Mouse (Mus musculus): ENCODE data around the gene Agtpbp1. TPM values are rescaled to one million over a fixed set of nuclear protein-coding genes. Genes with fewer than 3 reads are reported as not detected.
"Not testable (repeated sequence)": the region's sequence is repeated elsewhere in the genome, so short reads cannot be mapped to it uniquely, and the experiment has no call there.

The Agtpbp1 gene
- polyA plus RNA-seq, 1 experiment from 2014 or later = 9.4 TPM

DNA sequence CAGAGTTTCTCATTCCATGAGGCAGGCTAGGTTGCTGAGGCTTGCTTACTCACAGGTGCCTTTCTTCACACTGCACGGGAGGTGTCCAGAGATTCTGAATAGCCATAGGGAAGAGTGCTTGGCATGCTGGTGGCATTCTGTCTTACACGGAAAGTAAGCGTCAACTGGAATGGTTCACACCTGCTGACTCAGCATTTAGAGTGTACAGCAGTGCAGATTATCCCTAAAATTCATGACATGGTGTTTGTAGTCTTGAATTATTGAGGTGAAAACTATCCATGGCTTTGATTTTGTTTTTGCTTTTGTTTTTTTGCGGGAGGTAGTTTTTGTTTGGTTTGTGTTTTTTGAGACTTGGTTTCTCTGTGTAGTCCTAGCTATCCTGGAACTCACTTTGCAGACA is 24.9 kb upstream of the Agtpbp1 start:
- peak overlapping the region; percentile 88 for H3K27ac ChIP-seq (replicated peaks)

DNA sequence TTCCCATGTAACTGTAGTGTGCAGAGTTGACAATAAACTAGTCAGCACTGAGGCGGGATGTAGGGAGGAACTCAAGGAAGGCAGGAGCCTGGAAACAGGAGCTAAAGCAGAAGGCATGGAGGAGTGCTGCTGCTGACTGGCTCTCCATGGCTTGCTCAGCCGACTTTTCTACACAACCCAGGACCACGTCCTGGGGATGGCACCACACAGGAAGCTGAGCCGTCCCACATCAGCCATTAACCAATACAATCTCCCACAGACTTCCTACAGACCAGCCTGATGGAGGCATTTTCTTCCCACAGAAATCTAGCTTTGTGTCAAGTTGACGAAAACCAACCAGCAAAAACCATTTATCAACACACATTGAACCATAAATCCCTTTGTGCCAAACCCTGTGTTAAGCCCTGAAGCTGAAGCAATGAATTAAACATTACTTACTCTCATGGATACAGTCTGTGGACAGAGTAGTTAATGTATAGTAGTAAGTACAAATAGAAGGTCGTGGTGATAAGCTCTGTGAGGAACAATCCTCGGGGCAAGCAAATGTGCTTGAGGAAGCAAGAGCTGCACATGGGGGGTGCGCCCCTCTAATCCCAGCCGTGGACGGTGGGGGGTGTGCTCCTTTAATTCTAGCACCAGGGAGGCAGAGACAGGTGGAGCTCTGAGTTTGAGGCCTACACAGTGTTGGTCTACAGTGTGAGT is 20.3 kb upstream of the Agtpbp1 start:
- ATAC-seq (ENCODE audit: extremely low read depth, insufficient number of reproducible peaks, low FRiP score, low TSS enrichment) = no peak
- Histone ChIP-seq H3K27me3 (replicated peaks) (no peaks in the 10 kb centered on the region), H3K9ac (no peak overlapping the region), H3K4me2 (no peak overlapping the region), H3K9me3 (no peaks in the 10 kb centered on the region), H3K4me1 (peaks cover 8% of the 10 kb centered on the region), H3K27ac (replicated peaks) (no peak overlapping the region), H3K36me3 (peaks cover 95% of the 10 kb centered on the region), H3K4me3 (no peak overlapping the region)
- 78% methylated on average over 10 of the region's 10 CpGs for WGBS

More for the DNA sequence above, 24.9 kb upstream of the Agtpbp1 start:
- Histone ChIP-seq H3K4me3 (no peak overlapping the region), H3K27me3 (replicated peaks) (no peaks in the 10 kb centered on the region), H3K36me3 (peaks cover 93% of the 10 kb centered on the region), H3K9me3 (no peaks in the 10 kb centered on the region), H3K9ac (no peak overlapping the region), H3K4me1 (peaks cover 15% of the 10 kb centered on the region), H3K4me2 (no peak overlapping the region)
- no peak for ATAC-seq (ENCODE audit: extremely low read depth, insufficient number of reproducible peaks, low FRiP score, low TSS enrichment)
- WGBS = 86% methylated on average over 4 of the region's 4 CpGs

DNA sequence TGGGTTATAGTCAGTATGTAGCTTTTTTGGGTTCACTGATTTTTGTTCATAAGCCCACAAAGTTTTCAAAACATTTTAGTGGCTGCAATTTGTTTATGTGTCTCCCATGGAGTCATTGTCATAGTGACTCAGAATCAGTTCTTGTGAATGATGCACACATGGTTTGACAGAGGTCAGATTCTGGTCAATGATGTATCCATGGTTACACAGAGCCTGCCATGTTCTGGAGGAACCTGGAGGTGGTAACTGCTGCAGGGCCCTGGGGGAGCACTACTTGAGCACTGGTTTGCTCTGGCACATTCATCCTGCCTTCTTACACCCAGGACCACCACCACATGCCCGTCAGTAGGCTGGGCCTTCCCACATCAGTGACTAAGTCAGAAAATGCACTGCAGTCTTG is 19.5 kb upstream of the Agtpbp1 start:
- Histone ChIP-seq H3K27me3 (replicated peaks) (no peaks in the 10 kb centered on the region), H3K4me3 (no peak overlapping the region), H3K4me1 (0 out of 2 replicates have a peak, but pooled peaks cover under 1% of the 10 kb centered on the region), H3K4me2 (no peak overlapping the region), H3K27ac (replicated peaks) (no peak overlapping the region), H3K36me3 (peaks cover 97% of the 10 kb centered on the region), H3K9ac (no peak overlapping the region), H3K9me3 (no peaks in the 10 kb centered on the region)
- 91% methylated on average over 1 of the region's 1 CpGs for WGBS
- no peak for ATAC-seq (ENCODE audit: extremely low read depth, insufficient number of reproducible peaks, low FRiP score, low TSS enrichment)

DNA sequence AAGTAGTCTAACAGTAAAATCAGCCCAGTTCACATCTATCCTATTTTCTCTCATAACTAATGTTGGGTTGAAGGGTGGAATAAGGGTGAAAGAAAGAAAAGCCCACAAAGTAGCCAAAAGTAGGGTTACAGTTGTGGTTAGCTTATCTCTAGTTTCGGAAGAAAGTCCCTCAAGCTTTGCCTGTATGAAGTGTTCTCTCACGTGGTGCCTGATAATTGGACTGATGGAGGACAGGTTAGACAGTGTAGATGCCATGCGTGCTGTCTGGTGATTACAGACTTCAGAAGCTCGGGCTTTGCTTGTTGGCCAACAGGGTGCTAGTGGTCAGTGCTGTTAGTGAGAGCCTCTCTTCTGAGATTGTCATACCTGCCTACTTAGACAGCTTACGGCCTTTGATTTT is 18.1 kb upstream of the Agtpbp1 start:
- 84% methylated on average over 5 of the region's 5 CpGs for WGBS
- H3K9me3 ChIP-seq = no peaks in the 10 kb centered on the region
- H3K4me3 ChIP-seq = no peak overlapping the region
- no peaks in the 10 kb centered on the region for H3K27me3 ChIP-seq (replicated peaks)
- no peak overlapping the region for H3K9ac ChIP-seq
- H3K4me1 ChIP-seq = no peaks in the 10 kb centered on the region
- no peak overlapping the region for H3K27ac ChIP-seq (replicated peaks)
- H3K4me2 ChIP-seq = no peak overlapping the region
- H3K36me3 ChIP-seq = peaks cover 94% of the 10 kb centered on the region
- no peak for ATAC-seq (ENCODE audit: extremely low read depth, insufficient number of reproducible peaks, low FRiP score, low TSS enrichment)

DNA sequence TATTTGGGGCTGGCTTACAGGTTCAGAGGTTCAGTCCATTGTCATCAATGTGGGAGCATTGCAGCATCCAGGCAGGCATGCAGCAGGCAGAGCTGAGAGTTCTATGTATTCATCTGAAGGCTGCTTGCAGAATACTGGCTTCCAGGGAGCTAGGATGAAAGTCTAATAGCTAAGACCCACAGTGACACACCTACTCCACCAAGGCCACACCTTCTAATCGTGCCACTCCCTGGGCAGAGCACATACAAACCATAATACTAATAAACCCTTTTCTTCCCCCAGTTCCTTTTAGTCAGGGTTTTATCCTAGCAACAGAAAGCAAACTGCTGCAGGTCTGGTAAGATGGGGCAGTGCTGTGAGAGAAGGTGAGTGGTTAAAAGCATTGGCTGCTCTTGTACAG is 7.6 kb upstream of the Agtpbp1 start:
- Histone ChIP-seq H3K36me3 (peaks cover 94% of the 10 kb centered on the region), H3K27me3 (replicated peaks) (no peaks in the 10 kb centered on the region), H3K9ac (no peak overlapping the region), H3K4me1 (peaks cover 12% of the 10 kb centered on the region), H3K4me3 (no peak overlapping the region), H3K9me3 (no peaks in the 10 kb centered on the region), H3K4me2 (no peak overlapping the region), H3K27ac (replicated peaks) (no peak overlapping the region)
- WGBS = 88% methylated on average over 1 of the region's 1 CpGs
- ATAC-seq (ENCODE audit: extremely low read depth, insufficient number of reproducible peaks, low FRiP score, low TSS enrichment) = no peak

DNA sequence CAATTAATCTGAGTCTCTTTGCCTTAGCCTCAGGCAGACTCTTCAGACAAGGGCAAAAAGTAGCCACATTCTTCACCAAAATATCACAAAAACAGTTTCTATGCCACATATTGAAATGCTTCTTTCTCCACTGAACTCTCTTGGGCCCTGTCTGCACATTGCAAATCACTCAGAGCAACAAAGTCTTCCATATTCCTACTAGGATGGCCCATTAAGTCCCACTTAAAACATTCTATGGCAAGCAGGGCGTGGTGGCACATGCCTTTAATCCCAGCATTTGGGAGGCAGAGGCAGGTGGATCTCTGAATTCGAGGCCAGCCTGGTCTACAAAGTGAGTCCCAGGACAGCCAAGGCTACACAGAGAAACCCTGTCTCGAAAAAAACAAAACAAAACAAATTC is 7.0 kb upstream of the Agtpbp1 start:
- H3K27me3 ChIP-seq (replicated peaks); ATAC-seq (ENCODE audit: extremely low read depth, insufficient number of reproducible peaks, low FRiP score, low TSS enrichment); H3K9ac ChIP-seq; H3K9me3 ChIP-seq; H3K27ac ChIP-seq (replicated peaks); H3K4me2 ChIP-seq; H3K4me3 ChIP-seq: not testable (repeated sequence)
- H3K4me1 ChIP-seq = peaks cover 18% of the 10 kb centered on the region
- 93% methylated on average over 3 of the region's 3 CpGs for WGBS
- peaks cover 95% of the 10 kb centered on the region for H3K36me3 ChIP-seq

DNA sequence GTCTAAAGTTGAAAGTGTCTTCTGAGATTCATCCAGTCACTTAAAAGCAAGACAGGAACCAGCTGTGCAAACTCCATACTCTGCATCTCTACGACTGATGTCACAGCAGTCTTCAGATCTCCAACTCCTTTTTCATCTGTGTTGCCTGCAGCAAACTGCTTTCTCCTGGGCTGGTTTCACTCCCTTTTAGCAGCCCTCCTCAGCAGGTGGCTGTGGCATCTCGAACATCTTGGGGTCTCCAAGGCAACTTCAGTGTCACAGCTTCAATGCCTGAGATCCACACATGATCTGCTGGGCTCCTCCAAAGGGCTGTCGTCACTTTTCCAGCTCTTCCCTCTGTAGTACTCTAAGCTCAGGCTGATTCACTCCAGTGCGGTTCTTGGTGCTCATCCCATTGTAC is 5.7 kb upstream of the Agtpbp1 start:
- peaks cover 30% of the 10 kb centered on the region for H3K4me1 ChIP-seq
- no peak for ATAC-seq (ENCODE audit: extremely low read depth, insufficient number of reproducible peaks, low FRiP score, low TSS enrichment)
- no peak overlapping the region for H3K4me2 ChIP-seq

DNA sequence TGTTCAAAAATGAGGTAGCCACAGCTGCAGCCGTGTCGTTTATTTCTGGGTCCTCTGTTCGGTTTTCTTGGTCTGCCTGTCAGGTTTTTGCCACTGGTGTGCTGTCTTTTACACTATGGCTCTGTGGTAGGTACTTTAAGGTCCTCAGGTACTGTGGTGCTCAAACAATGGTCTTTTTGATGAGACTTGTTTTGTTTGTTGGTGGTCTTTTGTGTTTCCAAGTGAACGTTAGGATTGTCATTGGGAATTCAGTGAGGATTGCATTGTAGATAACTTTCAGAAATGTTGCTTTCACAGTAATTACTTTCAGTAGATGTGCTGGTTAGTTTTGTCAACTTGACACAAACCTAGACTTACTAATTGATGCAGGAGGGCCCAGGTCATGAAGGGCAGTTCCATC is 4.6 kb upstream of the Agtpbp1 start:
- Histone ChIP-seq H3K4me3 (no peak overlapping the region), H3K4me1 (peaks cover 30% of the 10 kb centered on the region), H3K4me2 (no peak overlapping the region), H3K27ac (replicated peaks) (no peak overlapping the region), H3K36me3 (peaks cover 76% of the 10 kb centered on the region), H3K9me3 (no peaks in the 10 kb centered on the region), H3K27me3 (replicated peaks) (no peaks in the 10 kb centered on the region), H3K9ac (no peak overlapping the region)
- ATAC-seq (ENCODE audit: extremely low read depth, insufficient number of reproducible peaks, low FRiP score, low TSS enrichment) = no peak
- 85% methylated on average over 4 of the region's 4 CpGs for WGBS

More for the DNA sequence above, 5.7 kb upstream of the Agtpbp1 start:
- Histone ChIP-seq H3K4me3 (no peak overlapping the region), H3K9ac (no peak overlapping the region), H3K27me3 (replicated peaks) (no peaks in the 10 kb centered on the region), H3K27ac (replicated peaks) (no peak overlapping the region), H3K36me3 (peaks cover 83% of the 10 kb centered on the region), H3K9me3 (no peaks in the 10 kb centered on the region)
- WGBS = 91% methylated on average over 4 of the region's 4 CpGs

DNA sequence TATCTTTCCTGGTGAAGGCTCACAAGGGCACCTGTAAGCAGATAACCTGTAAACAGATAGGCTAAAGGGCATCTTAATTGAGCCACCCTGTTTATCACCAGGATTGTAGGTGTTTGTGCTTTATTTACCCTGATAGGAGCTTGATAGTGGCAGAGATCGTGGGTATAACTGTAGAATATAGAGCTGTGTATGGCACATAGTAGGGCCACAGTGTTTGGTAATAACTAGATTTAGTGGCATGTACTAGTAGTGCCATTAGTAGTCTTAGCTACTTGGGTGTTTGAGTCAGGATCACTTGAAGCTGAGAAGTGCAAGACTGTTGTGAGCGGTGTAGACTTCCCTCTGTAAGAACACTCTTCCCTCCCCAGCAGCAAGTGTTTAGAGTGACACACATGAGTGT is 2.2 kb upstream of the Agtpbp1 start:
- no peaks in the 10 kb centered on the region for H3K9me3 ChIP-seq

DNA sequence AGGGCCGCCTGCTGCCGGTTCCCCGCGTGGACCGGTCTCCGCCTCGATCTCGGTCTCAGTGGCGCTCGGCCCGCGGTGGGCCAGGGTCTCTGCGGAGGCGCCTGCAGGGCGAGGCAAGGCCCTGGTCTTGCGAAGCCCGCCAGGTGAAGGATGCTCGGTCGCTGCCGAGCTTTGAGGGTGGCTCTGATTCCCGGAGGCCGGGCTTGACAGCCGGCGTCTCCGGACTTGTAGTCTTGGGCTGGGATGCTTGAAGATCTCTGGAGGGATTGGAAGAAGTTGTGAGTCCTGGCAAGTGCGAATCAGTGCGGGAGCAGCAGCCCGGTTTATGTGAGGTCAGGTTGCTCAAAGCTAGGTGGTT is 600 bp upstream of the Agtpbp1 start:
- no peak; the same call in 1 of the 2 replicates for ATAC-seq (ENCODE audit: extremely low read depth, insufficient number of reproducible peaks, low FRiP score, low TSS enrichment)
- no peaks in the 10 kb centered on the region for H3K9me3 ChIP-seq
- no peaks in the 10 kb centered on the region for H3K27me3 ChIP-seq (replicated peaks)
- peak overlapping the region; percentile 75 for H3K27ac ChIP-seq (replicated peaks)
- peak overlapping the region; percentile 90 for H3K4me3 ChIP-seq
- WGBS = under 1% methylated on average over 28 of the region's 28 CpGs
- H3K9ac ChIP-seq = peak overlapping the region; percentile 94
- peaks cover 37% of the 10 kb centered on the region for H3K36me3 ChIP-seq
- peak overlapping the region; percentile 82 for H3K4me2 ChIP-seq
- H3K4me1 ChIP-seq = peaks cover 35% of the 10 kb centered on the region

More for the DNA sequence above, 2.2 kb upstream of the Agtpbp1 start:
- ATAC-seq (ENCODE audit: extremely low read depth, insufficient number of reproducible peaks, low FRiP score, low TSS enrichment) = no peak
- H3K4me2 ChIP-seq = peak overlapping the region; percentile 82
- no peak overlapping the region for H3K4me3 ChIP-seq
- peak overlapping the region; percentile 94 for H3K9ac ChIP-seq
- peaks cover 53% of the 10 kb centered on the region for H3K36me3 ChIP-seq
- no peak overlapping the region for H3K27ac ChIP-seq (replicated peaks)
- no peaks in the 10 kb centered on the region for H3K27me3 ChIP-seq (replicated peaks)
- 77% methylated on average over 2 of the region's 2 CpGs for WGBS
- peaks cover 35% of the 10 kb centered on the region for H3K4me1 ChIP-seq

DNA sequence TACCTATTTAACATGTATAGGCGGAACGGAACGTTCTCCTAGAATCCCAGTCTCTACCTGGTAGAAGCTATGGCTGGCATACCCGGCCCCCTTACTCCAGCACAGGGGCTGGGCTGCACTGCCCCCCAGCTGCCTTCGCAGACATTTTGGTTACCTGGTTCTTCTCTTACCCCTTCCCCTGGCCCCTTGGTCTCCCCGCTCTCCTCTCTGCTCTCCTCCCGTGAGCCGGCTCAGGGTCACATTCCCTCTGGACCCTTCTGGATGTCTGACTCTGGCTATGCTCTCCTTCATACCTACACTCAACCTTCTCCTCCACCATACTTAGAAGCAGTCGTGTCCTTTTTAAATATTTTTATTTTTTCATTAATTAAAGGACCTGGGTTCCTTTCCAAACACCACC is 546 bp downstream of the Agtpbp1 start:
- Histone ChIP-seq H3K9me3 (no peaks in the 10 kb centered on the region), H3K9ac (peak overlapping the region; percentile 83), H3K27ac (replicated peaks) (peak overlapping the region; percentile 80), H3K4me1 (peaks cover 35% of the 10 kb centered on the region), H3K36me3 (peaks cover 26% of the 10 kb centered on the region), H3K4me2 (peak overlapping the region; percentile 82), H3K4me3 (peak overlapping the region; percentile 90), H3K27me3 (replicated peaks) (no peaks in the 10 kb centered on the region)
- WGBS = 2% methylated on average over 9 of the region's 9 CpGs
- ATAC-seq (ENCODE audit: extremely low read depth, insufficient number of reproducible peaks, low FRiP score, low TSS enrichment) = peak; percentile 10; the same call in 1 of the 2 replicates

DNA sequence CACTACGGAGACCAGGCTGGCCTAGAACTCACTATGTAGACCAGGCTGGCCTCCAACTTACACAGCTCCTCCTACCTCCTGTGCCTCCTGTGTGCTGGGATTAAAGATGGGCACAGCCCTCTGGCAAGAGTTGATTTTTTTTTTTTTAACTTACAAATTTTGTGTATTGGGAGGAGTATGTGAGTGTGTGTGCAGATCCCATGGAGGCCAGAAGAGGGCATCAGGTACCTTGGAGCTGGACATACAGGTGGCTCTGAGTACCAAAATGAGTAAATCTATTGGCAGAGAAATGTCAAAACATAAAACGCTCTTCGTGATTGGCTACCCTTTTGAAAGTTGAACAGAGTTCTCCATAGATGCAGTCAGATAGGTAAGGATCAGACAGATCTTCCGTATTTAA is 4.1 kb downstream of the Agtpbp1 start:
- no peak for ATAC-seq (ENCODE audit: extremely low read depth, insufficient number of reproducible peaks, low FRiP score, low TSS enrichment)
- Histone ChIP-seq H3K4me2 (no peak overlapping the region), H3K27me3 (replicated peaks) (0 out of 2 replicates have a peak, but pooled peaks cover 3% of the 10 kb centered on the region), H3K9me3 (no peaks in the 10 kb centered on the region), H3K9ac (no peak overlapping the region), H3K27ac (replicated peaks) (no peak overlapping the region), H3K36me3 (no peaks in the 10 kb centered on the region), H3K4me3 (no peak overlapping the region), H3K4me1 (peaks cover 6% of the 10 kb centered on the region)
- 89% methylated on average over 4 of the region's 4 CpGs for WGBS
